Mouse (Mus musculus): Measurements from ENCODE around the gene Sacm1l.
A peak's percentile ranks its signal among the peaks of the same experiment; 100 is the strongest.

Gene Sacm1l

GRCm38 (mm10) chr9:123529392-123530157 is at the start of gene Sacm1l:
TSS of gene Sacm1l (plus strand) at chr9:123529759.
- DNase-seq (ENCODE audit: low read depth, low spot score), result peak; percentile 99

- DNase-seq (ENCODE audit: low read depth, low spot score), result no peak
Observed at GRCm38 (mm10) chr9:123479876-123480252, 49.7 kb upstream of the Sacm1l start.

GRCm38 (mm10) chr9:123480253-123480921 is 49.2 kb upstream of the Sacm1l start:
- no peak for DNase-seq (ENCODE audit: low read depth, low spot score)

- DNase-seq (ENCODE audit: low read depth, low spot score), result no peak
Observed at GRCm38 (mm10) chr9:123481136-123481535, 48.4 kb upstream of the Sacm1l start.

GRCm38 (mm10) chr9:123483598-123483997 is 46.0 kb upstream of the Sacm1l start:
- DNase-seq (ENCODE audit: low read depth, low spot score), result no peak

- no peak for DNase-seq (ENCODE audit: low read depth, low spot score)
Observed at GRCm38 (mm10) chr9:123484830-123485229, 44.7 kb upstream of the Sacm1l start.

- DNase-seq (ENCODE audit: low read depth, low spot score), result no peak
Observed at GRCm38 (mm10) chr9:123485561-123485960, 44.0 kb upstream of the Sacm1l start.

- DNase-seq (ENCODE audit: low read depth, low spot score), result no peak
Observed at GRCm38 (mm10) chr9:123486635-123487034, 42.9 kb upstream of the Sacm1l start.

GRCm38 (mm10) chr9:123489073-123489472 is 40.5 kb upstream of the Sacm1l start:
- DNase-seq (ENCODE audit: low read depth, low spot score), result no peak

GRCm38 (mm10) chr9:123489727-123490343 is 39.7 kb upstream of the Sacm1l start:
- no peak for DNase-seq (ENCODE audit: low read depth, low spot score)

GRCm38 (mm10) chr9:123490930-123491329 is 38.6 kb upstream of the Sacm1l start:
- no peak for DNase-seq (ENCODE audit: low read depth, low spot score)

GRCm38 (mm10) chr9:123491917-123492585 is 37.5 kb upstream of the Sacm1l start:
- DNase-seq (ENCODE audit: low read depth, low spot score), result no peak

GRCm38 (mm10) chr9:123496665-123497064 is 32.9 kb upstream of the Sacm1l start:
- no peak for DNase-seq (ENCODE audit: low read depth, low spot score)

- DNase-seq (ENCODE audit: low read depth, low spot score), result no peak
Observed at GRCm38 (mm10) chr9:123497906-123498305, 31.7 kb upstream of the Sacm1l start.

- DNase-seq (ENCODE audit: low read depth, low spot score), result no peak
Observed at GRCm38 (mm10) chr9:123500480-123500879, 29.1 kb upstream of the Sacm1l start.

- no peak for DNase-seq (ENCODE audit: low read depth, low spot score)
Observed at GRCm38 (mm10) chr9:123503171-123503834, 26.3 kb upstream of the Sacm1l start.

GRCm38 (mm10) chr9:123504325-123504724 is 25.2 kb upstream of the Sacm1l start:
- DNase-seq (ENCODE audit: low read depth, low spot score), result no peak

GRCm38 (mm10) chr9:123505598-123505997 is 24.0 kb upstream of the Sacm1l start:
- no peak for DNase-seq (ENCODE audit: low read depth, low spot score)

GRCm38 (mm10) chr9:123506270-123507146 is 23.1 kb upstream of the Sacm1l start:
- DNase-seq (ENCODE audit: low read depth, low spot score), result no peak

GRCm38 (mm10) chr9:123507380-123507779 is 22.2 kb upstream of the Sacm1l start:
- no peak for DNase-seq (ENCODE audit: low read depth, low spot score)

- no peak for DNase-seq (ENCODE audit: low read depth, low spot score)
Observed at GRCm38 (mm10) chr9:123508986-123509385, 20.6 kb upstream of the Sacm1l start.
